Mouse (Mus musculus) gonadal fat pad, adult 2 months (tissue): ENCODE results near the gene Bmpr1b. TPM values are rescaled to one million over a fixed set of nuclear protein-coding genes. Genes with fewer than 3 reads are reported as not detected.

ENCODE experiments used
- DNase-seq: peaks from one replicate; pipeline ENCODE4 v3.0.0-alpha.2; 2012; ENCODE audit warnings: low read depth
- polyA plus RNA-seq: library from polyadenylated mRNA; depleted of rRNA; stranded (reverse); fragments of >200 nt; gene quantifications from 2 replicates; pipeline ENCODE4 v1.2.3, GENCODE M21; 2012

Gene Bmpr1b
- polyA plus RNA-seq, 1 experiment, result 5.3 TPM

- no peak for DNase-seq
Measured at GRCm38 (mm10) chr3:142113208-142113607, 56.0 kb downstream of the Bmpr1b start.

GRCm38 (mm10) chr3:142106227-142106626, 63.0 kb downstream of the Bmpr1b start:
- no peak for DNase-seq

GRCm38 (mm10) chr3:142104027-142104805, 65.0 kb downstream of the Bmpr1b start:
- no peak for DNase-seq

- DNase-seq, result no peak
Measured at GRCm38 (mm10) chr3:142103622-142104021, 65.6 kb downstream of the Bmpr1b start.

- DNase-seq, result no peak
Measured at GRCm38 (mm10) chr3:142099151-142099550, 70.1 kb downstream of the Bmpr1b start.

GRCm38 (mm10) chr3:142094049-142094448, 75.2 kb downstream of the Bmpr1b start:
- DNase-seq, result no peak

- DNase-seq, result no peak
Measured at GRCm38 (mm10) chr3:142089684-142090083, 79.5 kb downstream of the Bmpr1b start.

- no peak for DNase-seq
Measured at GRCm38 (mm10) chr3:142085938-142086337, 83.3 kb downstream of the Bmpr1b start.

- no peak for DNase-seq
Measured at GRCm38 (mm10) chr3:142084091-142084490, 85.1 kb downstream of the Bmpr1b start.

- DNase-seq, result no peak
Measured at GRCm38 (mm10) chr3:142077723-142078302, 91.4 kb downstream of the Bmpr1b start.

- DNase-seq, result no peak
Measured at GRCm38 (mm10) chr3:142071601-142072000, 97.6 kb downstream of the Bmpr1b start.

- DNase-seq, result no peak
Measured at GRCm38 (mm10) chr3:142066792-142067346, 102.4 kb downstream of the Bmpr1b start.

- DNase-seq, result no peak
Measured at GRCm38 (mm10) chr3:142065111-142065510, 104.1 kb downstream of the Bmpr1b start.

- no peak for DNase-seq
Measured at GRCm38 (mm10) chr3:142063536-142064226, 105.5 kb downstream of the Bmpr1b start.

GRCm38 (mm10) chr3:142061267-142061666, 108.0 kb downstream of the Bmpr1b start:
- DNase-seq, result no peak

- no peak for DNase-seq
Measured at GRCm38 (mm10) chr3:142059890-142060289, 109.3 kb downstream of the Bmpr1b start.

GRCm38 (mm10) chr3:142050681-142051080, 118.5 kb downstream of the Bmpr1b start:
- no peak for DNase-seq

GRCm38 (mm10) chr3:142049610-142050009, 119.6 kb downstream of the Bmpr1b start:
- DNase-seq, result no peak

- no peak for DNase-seq
Measured at GRCm38 (mm10) chr3:142049093-142049492, 120.1 kb downstream of the Bmpr1b start.

- no peak for DNase-seq
Measured at GRCm38 (mm10) chr3:142048493-142048892, 120.7 kb downstream of the Bmpr1b start.

- no peak for DNase-seq
Measured at GRCm38 (mm10) chr3:142043463-142043862, 125.8 kb downstream of the Bmpr1b start.

- DNase-seq, result no peak
Measured at GRCm38 (mm10) chr3:142043006-142043405, 126.2 kb downstream of the Bmpr1b start.
